In genomic region chr7:16405073-16405455, GRCm38 (mm10) we compare ENCODE assay signal across 8 mouse cellular contexts. TPM values are rescaled to one million over a fixed set of nuclear protein-coding genes. Genes with fewer than 3 reads are reported as not detected.
DNase-seq lines count a peak whose midpoint lies in the region; ATAC-seq and TF ChIP-seq lines count a peak whose summit lies in the region.

No protein-coding gene starts in this region.

- no peaks in the 10 kb centered on the region for H3K9me3 ChIP-seq in CH12.LX (replicated peaks; ENCODE audit: low read length)
- no peaks in the 10 kb centered on the region for H3K9me3 ChIP-seq in hindbrain, embryonic 12.5 days (replicated peaks)
- no peaks in the 10 kb centered on the region for H3K9me3 ChIP-seq in midbrain, postnatal 0 days (ENCODE audit: low read length)

- H3K4me1 ChIP-seq in CH12.LX (ENCODE audit: control insufficient read depth in 1 of 2, insufficient read depth in 2 of 2): peaks cover 11 to 48% of the 10 kb centered on the region in 2 experiments
- peaks cover 32% of the 10 kb centered on the region for H3K4me1 ChIP-seq in hindbrain, embryonic 12.5 days
- H3K4me1 ChIP-seq in liver, adult 2 months (ENCODE audit: control insufficient read depth, insufficient read depth, low read length): peaks cover 28% of the 10 kb centered on the region
- peaks cover 9% of the 10 kb centered on the region; the same call in 1 of the 2 replicates for H3K4me1 ChIP-seq in midbrain, postnatal 0 days (ENCODE audit: insufficient read depth, low read length)

- 77% methylated on average over 2 of the region's 2 CpGs for WGBS in hindbrain, embryonic 12.5 days
- WGBS in liver, adult 2 months: 6% methylated on average over 2 of the region's 2 CpGs
- WGBS in midbrain, postnatal 0 days: 71% methylated on average over 2 of the region's 2 CpGs

- peak overlapping the region; percentile 93 for H3K27ac ChIP-seq in CH12.LX (ENCODE audit: insufficient read depth, low read depth)
- peak overlapping the region; percentile 58 for H3K27ac ChIP-seq in hindbrain, embryonic 12.5 days
- H3K27ac ChIP-seq in liver, adult 2 months (replicated peaks; ENCODE audit: insufficient read depth, low read depth, low read length): peak overlapping the region; percentile 86
- H3K27ac ChIP-seq in midbrain, postnatal 0 days (ENCODE audit: low read depth, low read length): peak overlapping the region; percentile 67

- ATAC-seq in hindbrain, embryonic 12.5 days (ENCODE audit: low FRiP score): no peak
- ATAC-seq in midbrain, postnatal 0 days (ENCODE audit: low FRiP score): no peak

- DNase-seq in CH12.LX (ENCODE audit: extremely low read depth): no peak
- DNase-seq in adrenal gland, postnatal 25 days: peak; percentile 28
- DNase-seq in gastrocnemius, adult 18-20 months (ENCODE audit: low spot score): peak; percentile 78
- peak; percentile 93 for DNase-seq in liver, adult 2 months (ENCODE audit: extremely low read depth, low read depth, low spot score)
- DNase-seq in midbrain, postnatal 0 days (ENCODE audit: low spot score): no peak
- peak; percentile 66 for DNase-seq in thymus, postnatal 25 days
- DNase-seq in layer of hippocampus, postnatal 25 days (ENCODE audit: extremely low spot score in 1 of 2, low spot score in 1 of 2): no peak

- H3K4me2 ChIP-seq in CH12.LX (ENCODE audit: insufficient read depth, low read depth, poor library complexity, severe bottlenecking): peak overlapping the region; percentile 69; the same call in 1 of the 2 replicates
- peak overlapping the region; percentile 84 for H3K4me2 ChIP-seq in hindbrain, embryonic 12.5 days (replicated peaks)
- no peak overlapping the region for H3K4me2 ChIP-seq in midbrain, postnatal 0 days (ENCODE audit: low read depth, low read length, poor library complexity, severe bottlenecking)

- peaks cover 51% of the 10 kb centered on the region for H3K79me2 ChIP-seq in CH12.LX (replicated peaks; ENCODE audit: control insufficient read depth, extremely low read depth, insufficient read depth, poor library complexity, severe bottlenecking)
- peaks cover 6% of the 10 kb centered on the region for H3K79me2 ChIP-seq in liver, adult 2 months (ENCODE audit: control insufficient read depth, insufficient read depth, low read length)

- peak overlapping the region; percentile 61; the same call in 1 of the 2 replicates for H3K9ac ChIP-seq in CH12.LX (ENCODE audit: insufficient read depth, low read depth)
- peak overlapping the region; percentile 29; the same call in 1 of the 2 replicates for H3K9ac ChIP-seq in hindbrain, embryonic 12.5 days
- H3K9ac ChIP-seq in liver, adult 2 months (ENCODE audit: low read depth, low read length): 0 out of 2 replicates have a peak overlapping the region, but pooled peaks have one; percentile 10
- H3K9ac ChIP-seq in midbrain, postnatal 0 days (replicated peaks; ENCODE audit: low read length, poor library complexity, severe bottlenecking): no peak overlapping the region

- TF ChIP-seq EP300 in CH12.LX (IDR thresholded peaks at IDR 0.05; ENCODE audit: low read length): no peak

- no peaks in the 10 kb centered on the region for H3K27me3 ChIP-seq in CH12.LX (replicated peaks)
- H3K27me3 ChIP-seq in hindbrain, embryonic 12.5 days: no peaks in the 10 kb centered on the region
- no peaks in the 10 kb centered on the region for H3K27me3 ChIP-seq in liver, adult 2 months (ENCODE audit: control insufficient read depth, insufficient read depth, low read length)
- no peaks in the 10 kb centered on the region for H3K27me3 ChIP-seq in midbrain, postnatal 0 days (ENCODE audit: insufficient read depth, low read length)

- in situ Hi-C loops in CH12.LX (cut with MboI; ENCODE audit: low pct_ligation_motif_present, low pct_unique_long_range_greater_than_20kb, low sequenced_read_pairs): no loop called here

- dilution Hi-C loops in CH12.LX (cut with MboI; ENCODE audit: extremely low pct_ligation_motif_present, extremely low pct_unique_long_range_greater_than_20kb, low sequenced_read_pairs): no loop called here

- no peak for TF ChIP-seq RAD21 in CH12.LX (IDR thresholded peaks at IDR 0.05; ENCODE audit: low read depth, low read length)

- TF ChIP-seq POLR2A in CH12.LX (IDR thresholded peaks at IDR 0.05; ENCODE audit: low read depth, low read length): no peak
- TF ChIP-seq POLR2A in liver, adult 2 months (IDR thresholded peaks at IDR 0.05; ENCODE audit: extremely low read depth, insufficient read depth, low read length): peak; percentile 50; the same call in 1 of the 2 replicates

- H3K4me3 ChIP-seq in CH12.LX (replicated peaks in 1 of 3; ENCODE audit: low read depth in 2 of 3, low read length in 2 of 3, poor library complexity in 1 of 3): peak overlapping the region in 1 of 3 experiments; percentile 6
- no peak overlapping the region for H3K4me3 ChIP-seq in hindbrain, embryonic 12.5 days
- no peak overlapping the region for H3K4me3 ChIP-seq in liver, adult 2 months (ENCODE audit: insufficient read depth, low read depth, low read length)
- H3K4me3 ChIP-seq in midbrain, postnatal 0 days (ENCODE audit: low read depth, low read length): no peak overlapping the region

- H3K36me3 ChIP-seq in CH12.LX (replicated peaks in 1 of 2; ENCODE audit: control insufficient read depth in 1 of 2, insufficient read depth in 1 of 2, low read length in 1 of 2): peaks cover 0 to 29% of the 10 kb centered on the region in 2 experiments
- H3K36me3 ChIP-seq in hindbrain, embryonic 12.5 days: 0 out of 2 replicates have a peak, but pooled peaks cover 4% of the 10 kb centered on the region
- no peaks in the 10 kb centered on the region for H3K36me3 ChIP-seq in liver, adult 2 months (ENCODE audit: control insufficient read depth, insufficient read depth, low read length)
- H3K36me3 ChIP-seq in midbrain, postnatal 0 days (ENCODE audit: insufficient read depth, low read length): no peaks in the 10 kb centered on the region

- TF ChIP-seq CTCF in CH12.LX (conservative IDR thresholded peaks at IDR 0.05 in 1 of 2, IDR thresholded peaks at IDR 0.05 in 1 of 2; ENCODE audit: low read depth in 2 of 2, low read length in 2 of 2): no peak
- no peak for TF ChIP-seq CTCF in liver, adult 2 months (IDR thresholded peaks at IDR 0.05; ENCODE audit: low read depth, low read length)
- no peak for TF ChIP-seq CTCF in midbrain, postnatal 0 days (IDR thresholded peaks at IDR 0.05)

TF ChIP-seq in CH12.LX, 34 proteins besides CTCF, POLR2A, EP300 and RAD21 (continues in another document):
- TF ChIP-seq RCOR1 (conservative IDR thresholded peaks at IDR 0.05; ENCODE audit: low read depth, low read length) (no peak), MAX (IDR thresholded peaks at IDR 0.05; ENCODE audit: low read length) (peak; percentile 37; the same call in 1 of the 2 replicates), MEF2A (IDR thresholded peaks at IDR 0.05; ENCODE audit: borderline replicate concordance, low read depth, low read length) (no peak), IRF4 (IDR thresholded peaks at IDR 0.05; ENCODE audit: low read depth, low read length) (peak; percentile 5; the same call in 1 of the 2 replicates), ZMIZ1 (IDR thresholded peaks at IDR 0.05; ENCODE audit: low read depth, low read length) (no peak), CHD2 (IDR thresholded peaks at IDR 0.05; ENCODE audit: low read length) (0 out of 2 replicates have a peak, but pooled peaks have one; percentile 34), E2F4 (IDR thresholded peaks at IDR 0.05; ENCODE audit: insufficient replicate concordance, low read depth, low read length) (no peak), SIN3A (IDR thresholded peaks at IDR 0.05; ENCODE audit: low read length) (peak; percentile 58; the same call in 1 of the 2 replicates), CHD1 (IDR thresholded peaks at IDR 0.05; ENCODE audit: low read depth, low read length) (peak; percentile 86), MXI1 (IDR thresholded peaks at IDR 0.05; ENCODE audit: low read depth, low read length) (0 out of 2 replicates have a peak, but pooled peaks have one; percentile 47), NRF1 (IDR thresholded peaks at IDR 0.05; ENCODE audit: low read depth, low read length) (no peak)

RNA-seq across cellular contexts. Expression of gene Zc3h4, which starts 4.4 kb away (rescaled TPM):
- 26.8 and 30.4 TPM in 2 replicates for total RNA-seq in CH12.LX (2012; rRNA removed)
- 9.0 and 10.0 TPM in 2 replicates for total RNA-seq in CH12.LX (2014; rRNA removed)
- 34.0 and 44.2 TPM in 2 replicates for polyA plus RNA-seq in CH12.LX (2012; ENCODE audit: insufficient read length, low read depth)
- 47.1 and 57.3 TPM in 2 replicates for total RNA-seq in adrenal gland, postnatal 25 days (2021)
- total RNA-seq in gastrocnemius, adult 18-20 months (2021): 10 to 100 TPM; 27.7 to 28.6 TPM
- polyA plus RNA-seq in hindbrain, embryonic 12.5 days (2016; fragmentation: Nextera tagmentation; extraction: Ambion mirVana): 26.4 and 30.0 TPM in 2 replicates
- 5.2 and 7.5 TPM in 2 replicates for total RNA-seq in liver, adult 2 months (2014; rRNA removed)
- 11.1 and 14.3 TPM in 2 replicates for polyA plus RNA-seq in liver, adult 2 months (2012; rRNA removed)
- 38.4 and 41.1 TPM in 2 replicates for total RNA-seq in midbrain, postnatal 0 days (2014; rRNA removed)
- 9.2 and 9.7 TPM in 2 replicates for polyA plus RNA-seq in midbrain, postnatal 0 days (2015; fragmentation: Nextera tagmentation; extraction: Ambion mirVana)
- 10 to 100 TPM; 54.0 to 59.3 TPM for total RNA-seq in layer of hippocampus, postnatal 25 days (2021)

RNA-seq across cellular contexts. Expression of gene Sae1, which starts 17.5 kb away (rescaled TPM):
- total RNA-seq in CH12.LX (2012; rRNA removed): 146 and 181 TPM in 2 replicates
- total RNA-seq in CH12.LX (2014; rRNA removed): 160 and 170 TPM in 2 replicates
- polyA plus RNA-seq in CH12.LX (2012; ENCODE audit: insufficient read length, low read depth): 271 and 298 TPM in 2 replicates
- total RNA-seq in adrenal gland, postnatal 25 days (2021): 67.1 and 74.1 TPM in 2 replicates
- 10 to 100 TPM; 25.3 to 30.6 TPM for total RNA-seq in gastrocnemius, adult 18-20 months (2021)
- polyA plus RNA-seq in hindbrain, embryonic 12.5 days (2016; fragmentation: Nextera tagmentation; extraction: Ambion mirVana): 307 and 311 TPM in 2 replicates
- total RNA-seq in liver, adult 2 months (2014; rRNA removed): 15.8 and 16.1 TPM in 2 replicates
- 11.5 and 25.8 TPM in 2 replicates for polyA plus RNA-seq in liver, adult 2 months (2012; rRNA removed)
- total RNA-seq in midbrain, postnatal 0 days (2014; rRNA removed): 84.6 and 98.2 TPM in 2 replicates
- polyA plus RNA-seq in midbrain, postnatal 0 days (2015; fragmentation: Nextera tagmentation; extraction: Ambion mirVana): 195 and 199 TPM in 2 replicates
- 100 to 1,000 TPM in 1 of 2 experiments, 10 to 100 TPM in 1; 90.9 to 105 TPM for total RNA-seq in layer of hippocampus, postnatal 25 days (2021)

RNA-seq across cellular contexts. Expression of gene Tmem160, which starts 47.5 kb away (rescaled TPM):
- total RNA-seq in CH12.LX (2012; rRNA removed): 89.1 and 97.8 TPM in 2 replicates
- total RNA-seq in CH12.LX (2014; rRNA removed): 28.8 and 30.9 TPM in 2 replicates
- polyA plus RNA-seq in CH12.LX (2012; ENCODE audit: insufficient read length, low read depth): 48.9 and 54.4 TPM in 2 replicates
- 62.2 and 70.3 TPM in 2 replicates for total RNA-seq in adrenal gland, postnatal 25 days (2021)
- 10 to 100 TPM; 52.0 to 53.2 TPM for total RNA-seq in gastrocnemius, adult 18-20 months (2021)
- 52.6 and 55.9 TPM in 2 replicates for polyA plus RNA-seq in hindbrain, embryonic 12.5 days (2016; fragmentation: Nextera tagmentation; extraction: Ambion mirVana)
- 31.7 and 32.0 TPM in 2 replicates for total RNA-seq in liver, adult 2 months (2014; rRNA removed)
- polyA plus RNA-seq in liver, adult 2 months (2012; rRNA removed): 114 and 128 TPM in 2 replicates
- 43.1 and 55.6 TPM in 2 replicates for total RNA-seq in midbrain, postnatal 0 days (2014; rRNA removed)
- polyA plus RNA-seq in midbrain, postnatal 0 days (2015; fragmentation: Nextera tagmentation; extraction: Ambion mirVana): 105 and 108 TPM in 2 replicates
- 10 to 100 TPM; 62.5 to 81.2 TPM for total RNA-seq in layer of hippocampus, postnatal 25 days (2021)

Comparison
In these comparisons a context has a peak if more than half of its experiments do, and no peak if none do; other contexts are left out.
1. DNase-seq: peak in adrenal gland, postnatal 25 days (single experiment), gastrocnemius, adult 18-20 months (single experiment), liver, adult 2 months (single experiment) and thymus, postnatal 25 days (single experiment); none in CH12.LX (single experiment), midbrain, postnatal 0 days (single experiment) and layer of hippocampus, postnatal 25 days (0 of 2).
2. Peak in every context shown above with its lines, with median percentiles within 50 percentile points of each other: H3K27ac ChIP-seq.